Mouse (Mus musculus): Measurements from ENCODE around the gene Dnm2.

DNA sequence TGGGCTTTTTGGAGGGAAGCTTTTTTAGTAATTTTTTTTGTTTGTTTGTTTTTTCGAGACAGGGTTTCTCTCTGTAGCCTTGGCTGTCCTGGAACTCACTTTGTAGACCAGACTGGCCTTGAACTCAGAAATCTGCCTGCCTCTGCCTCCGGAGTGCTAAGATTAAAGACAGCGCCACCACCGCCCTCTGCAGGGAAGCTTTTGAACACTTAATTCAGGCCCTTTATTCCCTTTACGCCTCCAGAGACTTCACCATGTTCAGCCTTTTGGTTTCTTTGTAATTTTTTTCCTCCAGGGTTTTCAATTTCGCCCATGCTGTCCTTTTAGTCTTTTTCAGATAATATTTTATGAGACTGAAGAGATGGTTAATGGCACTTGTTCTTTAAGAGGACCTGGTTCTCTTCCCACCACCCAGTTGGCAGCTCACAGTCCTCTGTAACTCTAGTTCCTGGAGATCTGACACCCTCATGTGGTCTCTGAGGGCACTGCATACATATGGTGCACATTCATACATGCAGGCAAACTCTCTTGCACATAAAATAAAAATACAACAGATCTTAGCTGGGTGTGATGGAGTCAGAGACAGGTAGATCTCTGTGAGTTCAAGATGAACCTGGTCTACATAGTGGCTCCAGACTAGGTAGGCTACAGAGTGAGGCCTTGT lies 20.5 kb downstream of the Dnm2 start:
- no peak for TF ChIP-seq POLR2A (IDR thresholded peaks at IDR 0.05; ENCODE audit: extremely low read depth, insufficient read depth, low read length)
- TF ChIP-seq CTCF (IDR thresholded peaks at IDR 0.05; ENCODE audit: low read depth, low read length): no peak

Data from liver, adult 2 months (tissue).